Mouse (Mus musculus) heart, adult 2 months (tissue): ENCODE measurements at regions not wholly inside any gene's neighbourhood (a gene's known extent, or its start where the extent isn't known, plus 50 kb on each side); places are given as distances from the start of the nearest gene placed in this dataset.

Experiments
- CTCF ChIP-seq: fragments of 200-600 bp; IDR thresholded peaks from 2 replicates; pipeline ENCODE4 v1.8.1; 2022; ENCODE audit warnings: antibody characterized with exemption, mild to moderate bottlenecking, moderate library complexity
- POLR2A ChIP-seq: fragments of 200-500 bp; IDR thresholded peaks from 2 replicates; pipeline ENCODE4 v1.6.1; 2011; ENCODE audit warnings: mild to moderate bottlenecking, low read depth, low read length, control low read depth; ENCODE audit not compliant: insufficient read depth

- TF ChIP-seq CTCF (no peak), POLR2A (no peak)
Observed at GRCm38 (mm10) chr3:147180711-147181110, 328.5 kb downstream of the Ttll7 start.
